Mouse (Mus musculus) MEL (cell line): ENCODE measurements around the gene Bach2.

Experiments
- CTCF ChIP-seq, 3 experiments: IDR thresholded peaks in 2 of 3; conservative IDR thresholded peaks in 1 of 3; 2 replicates each; pipeline ENCODE4 v1.5.1; 2011 to 2012; ENCODE audit warnings: low read length in 3 of 3, low read depth in 2 of 3, mild to moderate bottlenecking in 2 of 3, improper control_type of control experiment in 1 of 3, inconsistent platforms in 1 of 3, mixed read lengths in 1 of 3, moderate library complexity in 1 of 3; ENCODE audit not compliant: control insufficient read depth in 1 of 3, insufficient read depth in 1 of 3, poor library complexity in 1 of 3, severe bottlenecking in 1 of 3
- GABPA ChIP-seq: IDR thresholded peaks from 2 replicates; pipeline ENCODE4 v1.6.1; 2012; ENCODE audit warnings: low read depth, mild to moderate bottlenecking, inconsistent platforms, low read length, improper control_type of control experiment, moderate library complexity
- USF2 ChIP-seq, 2 experiments: IDR thresholded peaks; 2 replicates each; pipeline ENCODE4 v1.6.1; 2011 to 2012; ENCODE audit warnings: improper control_type of control experiment in 2 of 2, low read length in 2 of 2, borderline replicate concordance in 1 of 2, inconsistent platforms in 1 of 2, low read depth in 1 of 2, mild to moderate bottlenecking in 1 of 2; ENCODE audit not compliant: insufficient read depth in 1 of 2

DNA sequence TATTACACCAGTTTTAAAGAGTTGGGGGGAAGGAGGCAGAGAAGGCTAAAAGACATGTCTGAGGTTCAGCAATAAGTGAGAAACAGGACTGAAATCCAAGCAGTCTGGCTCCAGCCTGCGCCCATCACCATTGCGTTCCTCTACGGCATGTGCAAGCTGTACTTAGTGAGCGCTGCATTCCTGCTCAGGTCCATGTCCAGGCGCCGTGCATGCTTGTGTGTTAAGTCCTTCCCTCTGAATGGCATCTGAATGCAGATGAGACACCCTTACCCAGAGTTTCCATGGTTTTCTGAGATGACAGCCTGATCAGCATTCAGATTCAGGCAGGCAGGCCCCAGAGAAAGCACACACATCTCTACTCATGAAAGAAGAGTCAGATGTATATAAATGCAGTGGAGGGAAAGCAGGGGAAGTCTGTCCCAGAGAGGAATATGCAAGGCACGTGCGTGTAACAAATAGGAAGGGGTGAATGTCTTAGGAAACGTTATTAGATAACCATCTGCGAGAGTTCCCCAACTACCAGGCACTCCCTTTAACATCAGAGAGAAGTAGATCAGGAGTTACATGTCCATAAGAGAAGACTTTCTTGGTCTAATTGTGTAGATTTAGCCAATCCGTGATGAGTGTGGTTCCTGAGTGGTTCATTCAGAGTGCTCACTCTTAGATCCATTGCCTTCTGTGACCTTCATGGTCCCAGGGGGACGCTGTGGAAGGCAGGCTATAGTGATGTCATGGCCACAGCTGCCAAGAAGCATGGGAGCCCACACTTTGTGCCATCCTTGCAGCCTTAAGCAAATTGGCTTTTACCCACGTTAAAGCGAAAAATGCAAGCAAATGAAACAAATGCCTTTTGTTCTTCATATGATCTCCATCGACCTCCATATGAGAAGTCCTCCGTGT lies 241.4 kb downstream of the Bach2 start:
- TF ChIP-seq GABPA: no peak
- no peak for TF ChIP-seq USF2 (IDR thresholded peaks at IDR 0.05; ENCODE audit: borderline replicate concordance in 1 of 2, insufficient read depth in 1 of 2, low read depth in 1 of 2, low read length in 2 of 2)
- no peak for TF ChIP-seq CTCF (IDR thresholded peaks at IDR 0.05 in 2 of 3, conservative IDR thresholded peaks at IDR 0.05 in 1 of 3; ENCODE audit: control insufficient read depth in 1 of 3, insufficient read depth in 1 of 3, low read depth in 2 of 3, low read length in 3 of 3, poor library complexity in 1 of 3, severe bottlenecking in 1 of 3)
